Mouse (Mus musculus) midbrain, embryonic 11.5 days (tissue): ENCODE data around the gene Tmem131. TPM values are rescaled to one million over a fixed set of nuclear protein-coding genes. Genes with fewer than 3 reads are reported as not detected.

Experiments used
- ATAC-seq: fragments of 200-750 bp; cut with Nextera tagmentation; 2 replicates; pipeline ENCODE4 v1.8.0; 2017; ENCODE audit warnings: moderate TSS enrichment, moderate library complexity; ENCODE audit not compliant: low FRiP score
- DNase-seq: peaks from one replicate; pipeline ENCODE4 v3.0.0; 2015; ENCODE audit warnings: low spot score; ENCODE audit errors: missing footprints
- H3K27ac ChIP-seq: fragments of 300-500 bp; sonication (generic); 2 replicates; pipeline ENCODE4 v1.5.1; 2014; ENCODE audit warnings: low read depth, low read length
- H3K27me3 ChIP-seq: fragments of 300-500 bp; sonication (generic); 2 replicates; pipeline ENCODE4 v1.6.1; 2014; ENCODE audit warnings: mild to moderate bottlenecking, low read length, moderate library complexity, mixed read lengths; ENCODE audit not compliant: control insufficient read depth, insufficient read depth
- H3K36me3 ChIP-seq: fragments of 300-500 bp; sonication (generic); 2 replicates; pipeline ENCODE4 v1.6.1; 2014; ENCODE audit warnings: mild to moderate bottlenecking, low read length, moderate library complexity, mixed read lengths; ENCODE audit not compliant: control insufficient read depth, insufficient read depth
- H3K4me1 ChIP-seq: fragments of 300-500 bp; sonication (generic); 2 replicates; pipeline ENCODE4 v1.6.1; 2014; ENCODE audit warnings: low read length; ENCODE audit not compliant: control insufficient read depth, insufficient read depth
- H3K4me2 ChIP-seq: fragments of 300-500 bp; sonication (generic); 2 replicates; pipeline ENCODE4 v1.6.1; 2014; ENCODE audit warnings: mild to moderate bottlenecking, moderate library complexity
- H3K4me3 ChIP-seq: fragments of 300-500 bp; sonication (generic); 2 replicates; pipeline ENCODE4 v1.5.1; 2014; ENCODE audit warnings: low read depth, low read length
- H3K9ac ChIP-seq: fragments of 300-500 bp; sonication (generic); 2 replicates; pipeline ENCODE4 v1.6.1; 2014; ENCODE audit warnings: low read length
- H3K9me3 ChIP-seq: fragments of 300-500 bp; sonication (generic); 2 replicates; pipeline ENCODE4 v1.6.1; 2016; ENCODE audit warnings: low read length; ENCODE audit not compliant: control insufficient read depth
- WGBS: fragments of 180-500 bp; shearing (Covaris S2); extraction: QIAGEN DNeasy Blood & Tissue Kit; methylation state at CpG from one replicate; pipeline ENCODE4 v1.1.7; 2014; 5-methylcytosine and 5-hydroxymethylcytosine counted together
- polyA plus RNA-seq: library from polyadenylated mRNA; unstranded; fragments of >200 nt; fragmentation: Nextera tagmentation; extraction: Ambion mirVana; gene quantifications from 2 replicates; pipeline ENCODE4 v1.2.1, GENCODE M21; 2014

Tmem131 gene
- polyA plus RNA-seq, 1 experiment from 2014 or later, result 14.7 TPM

GRCm38 (mm10) chr1:36766431-36767205 is 176.8 kb downstream of the Tmem131 start:
- Histone ChIP-seq H3K27me3 (peaks cover 9% of the 10 kb centered on the region; the same call in 1 of the 2 replicates), H3K4me1 (no peaks in the 10 kb centered on the region), H3K9me3 (no peaks in the 10 kb centered on the region), H3K27ac (no peak overlapping the region), H3K9ac (no peak overlapping the region), H3K36me3 (no peaks in the 10 kb centered on the region), H3K4me3 (no peak overlapping the region), H3K4me2 (no peak overlapping the region)
- ATAC-seq (no peak), DNase-seq (no peak)
- WGBS, result 73% methylated on average over 4 of the region's 4 CpGs

DNA sequence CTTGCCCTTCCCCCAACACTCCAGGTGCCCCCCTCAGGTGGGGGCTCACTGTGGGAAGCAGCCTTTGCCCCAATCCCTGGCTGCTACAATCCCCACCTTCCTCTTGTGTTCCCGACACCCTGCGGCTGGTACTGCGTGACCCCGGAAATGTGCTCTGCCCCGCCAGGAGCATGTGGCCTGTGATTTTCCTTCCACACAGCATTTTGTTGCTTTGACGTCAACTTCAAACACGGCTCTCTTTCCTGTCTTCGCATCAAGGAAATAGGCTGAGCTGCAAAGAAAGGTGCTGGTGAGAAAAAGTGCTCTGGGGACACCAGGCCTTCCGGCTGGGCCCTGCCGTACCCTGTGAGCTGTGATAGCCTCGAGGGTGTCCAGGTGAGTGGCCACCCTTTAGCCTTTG is 181.9 kb downstream of the Tmem131 start, which contains the start of gene Zap70:
Gene Zap70 (plus strand): TSS at position 231 of the 400 bp plus-strand sequence.
- 86% methylated on average over 11 of the region's 11 CpGs for WGBS
- no peak within 1 kb of the TSS for H3K4me3 ChIP-seq
- DNase-seq (no peak), ATAC-seq (no peak)
- no peaks in the 10 kb centered on the region for H3K36me3 ChIP-seq
- H3K9me3 ChIP-seq, result no peaks in the 10 kb centered on the region
- no peaks in the 10 kb centered on the region for H3K4me1 ChIP-seq
- H3K9ac ChIP-seq, result no peak within 1 kb of the TSS
- H3K4me2 ChIP-seq, result no peak within 1 kb of the TSS
- H3K27me3 ChIP-seq, result no peaks in the 10 kb centered on the region
- no peak within 1 kb of the TSS for H3K27ac ChIP-seq

GRCm38 (mm10) chr1:36761061-36761460 is 182.4 kb downstream of the Tmem131 start:
- no peaks in the 10 kb centered on the region for H3K27me3 ChIP-seq
- DNase-seq (no peak), ATAC-seq (no peak)
- 88% methylated on average over 8 of the region's 8 CpGs for WGBS
- no peak overlapping the region for H3K9ac ChIP-seq
- no peaks in the 10 kb centered on the region for H3K9me3 ChIP-seq
- no peaks in the 10 kb centered on the region for H3K36me3 ChIP-seq
- no peak overlapping the region for H3K4me2 ChIP-seq
- no peak overlapping the region for H3K4me3 ChIP-seq
- H3K27ac ChIP-seq, result no peak overlapping the region
- no peaks in the 10 kb centered on the region for H3K4me1 ChIP-seq

DNA sequence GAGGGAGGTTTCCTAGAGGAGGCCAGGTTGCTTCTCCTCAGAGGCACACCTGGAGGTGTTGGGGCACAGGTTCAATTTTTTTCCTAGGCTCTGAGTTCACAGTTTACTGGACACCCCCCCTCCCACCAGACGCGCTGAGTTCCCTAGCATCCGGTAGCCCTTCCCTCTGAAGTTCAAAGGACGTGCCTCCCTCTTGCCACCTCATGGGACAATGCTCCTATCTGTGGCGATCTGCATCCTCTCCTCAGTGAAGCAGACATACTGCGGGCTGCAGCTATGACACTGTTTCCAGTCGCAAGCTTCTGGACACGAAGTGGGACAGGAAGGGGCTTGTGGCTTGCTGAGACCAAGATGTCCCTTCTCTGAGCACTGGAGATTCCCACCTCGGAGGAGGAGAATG is 183.1 kb downstream of the Tmem131 start:
- ATAC-seq, result no peak
- Histone ChIP-seq H3K36me3 (no peaks in the 10 kb centered on the region), H3K9me3 (no peaks in the 10 kb centered on the region), H3K27ac (no peak overlapping the region), H3K27me3 (no peaks in the 10 kb centered on the region), H3K4me3 (no peak overlapping the region), H3K9ac (no peak overlapping the region), H3K4me2 (no peak overlapping the region), H3K4me1 (no peaks in the 10 kb centered on the region)
- no peak for DNase-seq
- WGBS, result 86% methylated on average over 9 of the region's 9 CpGs

DNA sequence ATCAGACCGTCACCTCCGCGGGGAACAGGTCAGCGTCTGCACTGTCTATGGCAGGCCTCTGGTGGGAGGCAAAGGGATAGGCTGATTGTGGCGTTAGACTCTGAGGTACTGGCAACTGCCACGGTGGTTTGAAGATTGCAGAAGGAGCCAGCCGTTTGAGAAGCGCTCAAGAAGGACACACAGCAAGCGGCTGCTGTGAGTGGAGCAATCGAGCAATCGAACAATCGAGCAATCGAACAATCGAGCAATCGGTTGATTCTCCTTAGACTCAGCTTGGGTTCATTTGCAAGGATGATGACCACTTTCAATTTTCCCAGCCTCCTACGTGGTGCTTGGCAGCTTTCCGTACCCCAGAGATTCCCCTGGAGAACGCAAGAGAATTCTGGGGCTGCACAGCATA is 184.4 kb downstream of the Tmem131 start:
- H3K27ac ChIP-seq, result no peak overlapping the region
- no peak overlapping the region for H3K4me3 ChIP-seq
- no peaks in the 10 kb centered on the region for H3K27me3 ChIP-seq
- WGBS, result 88% methylated on average over 18 of the region's 18 CpGs
- no peaks in the 10 kb centered on the region for H3K9me3 ChIP-seq
- DNase-seq, result no peak
- H3K9ac ChIP-seq, result no peak overlapping the region
- H3K4me2 ChIP-seq, result no peak overlapping the region
- ATAC-seq, result no peak
- H3K4me1 ChIP-seq, result no peaks in the 10 kb centered on the region
- H3K36me3 ChIP-seq, result no peaks in the 10 kb centered on the region

DNA sequence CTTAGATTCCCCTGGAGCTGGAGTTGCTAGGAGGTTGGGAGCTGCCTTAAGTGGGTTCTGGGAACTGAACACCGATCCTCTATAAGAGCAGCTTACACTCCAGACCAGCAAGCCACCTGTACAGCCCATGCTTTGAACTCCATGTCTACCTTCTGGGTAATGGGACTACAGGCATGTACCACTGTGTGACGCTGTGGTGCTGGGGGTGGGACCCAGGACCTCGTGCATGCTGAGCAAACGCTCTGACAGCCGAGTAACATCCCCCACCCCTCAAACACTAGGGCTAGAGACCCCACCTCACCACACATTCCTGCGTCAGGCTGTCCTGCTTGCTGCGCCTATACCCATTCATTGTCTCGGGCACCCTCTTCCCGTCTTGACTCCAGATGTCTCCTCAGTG is 184.9 kb downstream of the Tmem131 start:
- Histone ChIP-seq H3K36me3 (no peaks in the 10 kb centered on the region), H3K4me2 (no peak overlapping the region), H3K27me3 (no peaks in the 10 kb centered on the region), H3K27ac (no peak overlapping the region), H3K9me3 (no peaks in the 10 kb centered on the region), H3K4me3 (no peak overlapping the region), H3K9ac (no peak overlapping the region), H3K4me1 (no peaks in the 10 kb centered on the region)
- no peak for DNase-seq
- 94% methylated on average over 9 of the region's 9 CpGs for WGBS
- ATAC-seq, result no peak

DNA sequence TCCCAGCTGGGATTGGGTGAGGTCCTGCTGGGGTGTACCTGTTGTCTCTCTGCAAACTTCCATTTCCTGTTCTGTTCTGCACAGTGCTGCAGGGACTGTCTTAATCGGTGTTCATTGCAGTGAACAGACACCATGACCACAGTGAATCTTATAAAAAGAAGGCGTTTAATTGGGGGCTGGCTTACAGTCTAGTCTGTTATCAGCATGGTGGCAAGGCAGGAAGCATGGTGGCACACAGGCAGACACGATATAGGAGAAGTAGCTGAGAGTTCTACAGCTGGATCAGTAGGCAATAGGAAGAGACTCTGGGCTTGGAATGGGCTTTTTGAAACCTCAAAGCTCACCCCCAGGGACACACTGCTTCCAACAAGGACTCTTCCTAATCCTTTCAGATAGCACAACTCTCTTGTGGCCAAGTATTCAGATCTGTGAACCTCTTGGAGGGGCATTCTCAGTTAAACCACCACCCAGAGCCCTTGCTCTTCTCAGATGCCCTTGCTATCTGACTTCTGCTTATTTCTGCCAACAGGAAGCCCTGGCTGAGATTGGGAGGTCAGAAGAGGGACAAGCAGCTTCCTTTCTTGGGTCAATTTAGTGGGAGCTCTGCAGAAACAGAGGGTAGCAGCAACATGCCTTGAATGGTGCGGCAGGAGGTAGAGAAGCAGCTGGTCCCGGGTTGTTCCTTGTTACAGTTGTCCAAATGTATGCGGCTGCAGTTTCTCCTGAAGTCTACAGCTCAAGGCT is 189.4 kb downstream of the Tmem131 start:
- ATAC-seq (no peak), DNase-seq (peak; percentile 39)
- Histone ChIP-seq H3K36me3 (no peaks in the 10 kb centered on the region), H3K4me3 (no peak overlapping the region), H3K4me1 (no peaks in the 10 kb centered on the region), H3K27ac (no peak overlapping the region), H3K27me3 (no peaks in the 10 kb centered on the region), H3K4me2 (no peak overlapping the region), H3K9ac (no peak overlapping the region), H3K9me3 (no peaks in the 10 kb centered on the region)
- 87% methylated on average over 6 of the region's 6 CpGs for WGBS

DNA sequence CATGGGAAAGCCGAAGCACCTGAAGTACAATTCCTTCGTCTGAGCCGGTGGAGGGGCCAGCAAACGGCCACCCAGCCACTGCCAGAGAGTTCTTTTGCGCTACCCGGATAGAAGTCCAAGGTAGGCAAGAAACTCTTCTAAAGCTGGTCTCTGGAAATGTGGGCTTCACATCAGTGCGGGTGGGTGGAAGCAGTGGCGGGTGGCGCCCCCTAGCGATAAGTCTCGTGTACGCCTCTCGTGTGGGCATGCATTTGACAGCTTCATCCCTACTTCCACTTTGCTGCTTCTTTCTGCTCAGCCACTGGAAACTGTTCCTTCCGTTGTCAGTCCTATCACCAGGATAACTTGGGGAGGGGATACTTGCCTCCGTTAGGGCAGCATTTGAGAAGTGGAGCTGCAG is 197.0 kb downstream of the Tmem131 start:
- DNase-seq, result peak; percentile 90
- no peak overlapping the region for H3K4me2 ChIP-seq
- no peak overlapping the region for H3K9ac ChIP-seq
- no peaks in the 10 kb centered on the region for H3K27me3 ChIP-seq
- WGBS, result 46% methylated on average over 15 of the region's 15 CpGs
- no peak overlapping the region for H3K27ac ChIP-seq
- ATAC-seq, result no peak
- no peaks in the 10 kb centered on the region for H3K9me3 ChIP-seq
- no peak overlapping the region for H3K4me3 ChIP-seq
- no peaks in the 10 kb centered on the region for H3K36me3 ChIP-seq
- H3K4me1 ChIP-seq, result 0 out of 2 replicates have a peak, but pooled peaks cover 3% of the 10 kb centered on the region

GRCm38 (mm10) chr1:36745661-36746060 is 197.8 kb downstream of the Tmem131 start:
- no peak for ATAC-seq
- no peak overlapping the region for H3K4me2 ChIP-seq
- DNase-seq, result peak; percentile 62
- H3K27ac ChIP-seq, result no peak overlapping the region
- H3K9me3 ChIP-seq, result no peaks in the 10 kb centered on the region
- no peak overlapping the region for H3K4me3 ChIP-seq
- 0 out of 2 replicates have a peak, but pooled peaks cover 3% of the 10 kb centered on the region for H3K4me1 ChIP-seq
- no peak overlapping the region for H3K9ac ChIP-seq
- 34% methylated on average over 4 of the region's 4 CpGs for WGBS
- H3K27me3 ChIP-seq, result no peaks in the 10 kb centered on the region
- no peaks in the 10 kb centered on the region for H3K36me3 ChIP-seq
